7 mouse cellular contexts compared by ENCODE assay signal in the genomic region with DNA sequence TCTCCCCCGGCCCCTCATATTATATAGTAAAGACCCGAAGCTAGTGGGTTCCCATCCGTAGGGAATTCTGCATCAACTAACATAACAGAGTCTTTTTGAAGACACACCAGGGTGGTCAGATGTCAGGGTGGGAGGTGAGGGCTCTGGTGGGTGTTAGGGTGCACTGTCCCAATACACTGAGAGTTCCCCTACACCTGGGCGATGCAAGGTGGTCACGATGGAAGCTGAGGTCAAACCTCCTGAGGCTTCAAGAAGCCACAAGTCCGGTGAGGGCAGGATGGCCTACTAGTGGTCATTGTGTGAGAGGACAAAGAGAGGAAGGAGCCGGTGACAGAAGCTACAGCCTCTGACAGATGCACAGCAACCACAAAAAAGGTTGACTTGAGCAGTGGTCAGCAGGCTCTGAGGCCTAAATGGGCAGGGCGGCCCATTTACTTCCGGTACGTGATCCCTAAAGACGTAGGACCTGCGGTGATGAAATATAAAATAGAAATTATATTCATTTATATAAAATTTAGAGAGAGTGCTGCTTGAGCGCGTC. TPM values are rescaled to one million over a fixed set of nuclear protein-coding genes. Genes with fewer than 3 reads are reported as not detected.
A peak's percentile ranks its signal among the peaks of the same experiment; 100 is the strongest.
DNase-seq lines count a peak whose midpoint lies in the region; ATAC-seq and TF ChIP-seq lines count a peak whose summit lies in the region.

No protein-coding gene starts in this region.

- no peaks in the 10 kb centered on the region for H3K36me3 ChIP-seq in lung, embryonic 14.5 days (ENCODE audit: insufficient read depth)
- H3K36me3 ChIP-seq in forebrain, embryonic 16.5 days (ENCODE audit: control insufficient read depth, insufficient read depth), result peaks cover 11% of the 10 kb centered on the region; the same call in 1 of the 2 replicates
- peaks cover 20% of the 10 kb centered on the region for H3K36me3 ChIP-seq in limb, embryonic 13.5 days
- no peaks in the 10 kb centered on the region for H3K36me3 ChIP-seq in small intestine, adult 2 months (ENCODE audit: control insufficient read depth, insufficient read depth, low read length)

- no peak overlapping the region for H3K9ac ChIP-seq in lung, embryonic 14.5 days
- peak overlapping the region; percentile 79 for H3K9ac ChIP-seq in forebrain, embryonic 16.5 days (replicated peaks; ENCODE audit: low read depth, low read length)
- H3K9ac ChIP-seq in limb, embryonic 13.5 days, result no peak overlapping the region

- H3K4me2 ChIP-seq in lung, embryonic 14.5 days, result peak overlapping the region; percentile 91
- peak overlapping the region; percentile 97 for H3K4me2 ChIP-seq in forebrain, embryonic 16.5 days (ENCODE audit: low read length)
- peak overlapping the region; percentile 89 for H3K4me2 ChIP-seq in limb, embryonic 13.5 days (replicated peaks)

- 83% methylated on average over 14 of the region's 14 CpGs for WGBS in lung, embryonic 14.5 days
- 80% methylated on average over 14 of the region's 14 CpGs for WGBS in forebrain, embryonic 16.5 days
- WGBS in limb, embryonic 13.5 days, result 83% methylated on average over 14 of the region's 14 CpGs
- WGBS in small intestine, adult 2 months, result 86% methylated on average over 14 of the region's 14 CpGs

- intact Hi-C loops in gastrocnemius, postnatal 14 days (cut with DNase I; ENCODE audit: low total_unique reads), result no loop called here

- no peaks in the 10 kb centered on the region for H3K27me3 ChIP-seq in lung, embryonic 14.5 days (ENCODE audit: insufficient read depth, low read length)
- H3K27me3 ChIP-seq in forebrain, embryonic 16.5 days (replicated peaks; ENCODE audit: control insufficient read depth, insufficient read depth, low read length), result no peaks in the 10 kb centered on the region
- H3K27me3 ChIP-seq in limb, embryonic 13.5 days, result peaks cover 2% of the 10 kb centered on the region; the same call in 1 of the 2 replicates
- no peaks in the 10 kb centered on the region for H3K27me3 ChIP-seq in small intestine, adult 2 months (ENCODE audit: control insufficient read depth, insufficient read depth, low read length)

- TF ChIP-seq POLR2A in small intestine, adult 2 months (IDR thresholded peaks at IDR 0.05; ENCODE audit: low read depth, low read length), result no peak

- peak; percentile 18; the same call in 1 of the 2 replicates for ATAC-seq in lung, embryonic 14.5 days (ENCODE audit: insufficient read depth)
- peak; percentile 24 for ATAC-seq in forebrain, embryonic 16.5 days
- ATAC-seq in limb, embryonic 13.5 days (ENCODE audit: low FRiP score, low read depth), result peak; percentile 20

- TF ChIP-seq CTCF in lung, embryonic 14.5 days (IDR thresholded peaks at IDR 0.05; ENCODE audit: low read depth), result 0 out of 2 replicates have a peak, but pooled peaks have one; percentile 4
- no peak for TF ChIP-seq CTCF in small intestine, adult 2 months (IDR thresholded peaks at IDR 0.05; ENCODE audit: extremely low read depth, insufficient read length, insufficient replicate concordance, low read depth, low read length)

- H3K4me1 ChIP-seq in lung, embryonic 14.5 days (ENCODE audit: insufficient read depth), result peaks cover 5% of the 10 kb centered on the region; the same call in 1 of the 2 replicates
- peaks cover 13% of the 10 kb centered on the region for H3K4me1 ChIP-seq in forebrain, embryonic 16.5 days (replicated peaks; ENCODE audit: control insufficient read depth, insufficient read depth, low read length)
- H3K4me1 ChIP-seq in limb, embryonic 13.5 days, result peaks cover 20% of the 10 kb centered on the region
- peaks cover 5% of the 10 kb centered on the region for H3K4me1 ChIP-seq in small intestine, adult 2 months (ENCODE audit: control insufficient read depth, insufficient read depth, insufficient read length, low read length)

- H3K27ac ChIP-seq in lung, embryonic 14.5 days (ENCODE audit: low read depth), result no peak overlapping the region; the same call in 1 of the 2 replicates
- H3K27ac ChIP-seq in forebrain, embryonic 16.5 days (ENCODE audit: low read length), result peak overlapping the region; percentile 52
- no peak overlapping the region for H3K27ac ChIP-seq in limb, embryonic 13.5 days
- H3K27ac ChIP-seq in small intestine, adult 2 months (ENCODE audit: insufficient read depth, low read depth, low read length), result no peak overlapping the region

- peak overlapping the region; percentile 53 for H3K4me3 ChIP-seq in lung, embryonic 14.5 days (ENCODE audit: low read depth, low read length)
- H3K4me3 ChIP-seq in forebrain, embryonic 16.5 days (replicated peaks; ENCODE audit: low read length), result peak overlapping the region; percentile 65
- peak overlapping the region; percentile 59 for H3K4me3 ChIP-seq in limb, embryonic 13.5 days
- H3K4me3 ChIP-seq in small intestine, adult 2 months (ENCODE audit: low read depth, low read length), result peak overlapping the region; percentile 76

- H3K9me3 ChIP-seq in lung, embryonic 14.5 days (ENCODE audit: low read depth, low read length), result peaks cover 22% of the 10 kb centered on the region
- peaks cover 25% of the 10 kb centered on the region for H3K9me3 ChIP-seq in forebrain, embryonic 16.5 days (ENCODE audit: control insufficient read depth, low read length)
- peaks cover 28% of the 10 kb centered on the region for H3K9me3 ChIP-seq in limb, embryonic 13.5 days

- DNase-seq in lung, embryonic 14.5 days, result no peak
- no peak for DNase-seq in lung, postnatal 4 days
- DNase-seq in thymus, postnatal 36 days, result no peak
- no peak for DNase-seq in gastrocnemius, postnatal 14 days

RNA-seq across cellular contexts. Expression of a gene that starts 0.4 kb away (rescaled TPM):
- polyA plus RNA-seq in lung, embryonic 14.5 days (2014; fragmentation: Nextera tagmentation; extraction: Ambion mirVana), result 7.6 and 8.1 TPM in 2 replicates
- polyA plus RNA-seq in forebrain, embryonic 16.5 days (2015; fragmentation: Nextera tagmentation; extraction: Ambion mirVana), result 10.7 and 11.7 TPM in 2 replicates
- 6.4 and 6.7 TPM in 2 replicates for polyA plus RNA-seq in limb, embryonic 13.5 days (2015; fragmentation: Nextera tagmentation; extraction: Ambion mirVana)
- polyA plus RNA-seq in small intestine, adult 2 months (2012; rRNA removed), result 0.70 and 0.93 TPM in 2 replicates
- 1 to 10 TPM; 3.1 TPM for total RNA-seq in gastrocnemius, postnatal 14 days (2021)
